Mouse (Mus musculus) heart, postnatal 4 days (tissue): Measurements from ENCODE around the gene Stat2. TPM values are rescaled to one million over a fixed set of nuclear protein-coding genes. Genes with fewer than 3 reads are reported as not detected.
"Not testable (repeated sequence)": the region's sequence is repeated elsewhere in the genome, so short reads cannot be mapped to it uniquely, and the experiment has no call there.

ENCODE experiments used
- DNase-seq: peaks from one replicate; pipeline ENCODE4 v3.0.0; 2021
- total RNA-seq, 2 experiments: library from RNA; stranded (reverse); gene quantifications; 2 replicates each; pipeline ENCODE4 v1.2.3; 2021

Stat2 gene
- total RNA-seq, 2 experiments from 2014 or later: 10.0 TPM

GRCm38 (mm10) chr10:128258953-128259352, 11.4 kb upstream of the Stat2 start:
- no peak for DNase-seq

- DNase-seq: no peak
These were observed 10.4 kb upstream of the Stat2 start for GRCm38 (mm10) chr10:128259946-128260345.

GRCm38 (mm10) chr10:128260376-128260775, 10.0 kb upstream of the Stat2 start:
- not testable (repeated sequence) for DNase-seq

- DNase-seq: peak; percentile 35
These were observed 8.1 kb upstream of the Stat2 start for GRCm38 (mm10) chr10:128262300-128262699.

- DNase-seq: no peak
These were observed 6.7 kb upstream of the Stat2 start for GRCm38 (mm10) chr10:128263393-128264310.

- DNase-seq: no peak
These were observed 2.0 kb upstream of the Stat2 start, which contains the start of gene Apof for GRCm38 (mm10) chr10:128268371-128268770. TSS of gene Apof (plus strand) at chr10:128268671.

- DNase-seq: no peak
These were observed 1.0 kb upstream of the Stat2 start for GRCm38 (mm10) chr10:128269206-128269910.

GRCm38 (mm10) chr10:128270866-128271265, 507 bp downstream of the Stat2 start:
- DNase-seq: no peak

GRCm38 (mm10) chr10:128271883-128272282, 1.5 kb downstream of the Stat2 start:
- no peak for DNase-seq

GRCm38 (mm10) chr10:128272819-128273439, 2.6 kb downstream of the Stat2 start:
- DNase-seq: not testable (repeated sequence)

GRCm38 (mm10) chr10:128275374-128275773, 5.0 kb downstream of the Stat2 start:
- not testable (repeated sequence) for DNase-seq

- DNase-seq: no peak
These were observed 7.8 kb downstream of the Stat2 start for GRCm38 (mm10) chr10:128278158-128278557.

GRCm38 (mm10) chr10:128280943-128281342, 10.6 kb downstream of the Stat2 start:
- DNase-seq: no peak

- DNase-seq: no peak
These were observed 11.3 kb downstream of the Stat2 start for GRCm38 (mm10) chr10:128281682-128282081.

- DNase-seq: no peak
These were observed 12.6 kb downstream of the Stat2 start for GRCm38 (mm10) chr10:128282886-128283450.

- peak; percentile 79 for DNase-seq
These were observed 13.5 kb downstream of the Stat2 start for GRCm38 (mm10) chr10:128283604-128284579.

GRCm38 (mm10) chr10:128290594-128290993, 20.2 kb downstream of the Stat2 start:
- DNase-seq: peak; percentile 40

GRCm38 (mm10) chr10:128296370-128297090, 26.2 kb downstream of the Stat2 start:
- DNase-seq: no peak

- DNase-seq: peak; percentile 35
These were observed 26.9 kb downstream of the Stat2 start for GRCm38 (mm10) chr10:128297221-128297620.

- peak; percentile 82 for DNase-seq
These were observed 27.3 kb downstream of the Stat2 start for GRCm38 (mm10) chr10:128297622-128298021.

- no peak for DNase-seq
These were observed 27.9 kb downstream of the Stat2 start for GRCm38 (mm10) chr10:128298243-128298642.
